Mouse (Mus musculus) lung, adult 2 months (tissue): ENCODE data around the gene Atg16l1.

Experiments used
- CTCF ChIP-seq: fragments of 200-500 bp; IDR thresholded peaks from 2 replicates; pipeline ENCODE4 v1.5.1; 2011; ENCODE audit warnings: mild to moderate bottlenecking, low read length, control low read depth; ENCODE audit not compliant: insufficient read depth
- POLR2A ChIP-seq: fragments of 200-500 bp; IDR thresholded peaks from 2 replicates; pipeline ENCODE4 v1.6.1; 2011; ENCODE audit warnings: low read depth, mild to moderate bottlenecking, control low read depth, low read length, borderline replicate concordance; ENCODE audit errors: extremely low read depth

GRCm38 (mm10) chr1:87706361-87706760 lies 49.3 kb upstream of the Atg16l1 start:
- TF ChIP-seq CTCF (no peak), POLR2A (no peak)
